Mouse (Mus musculus) urinary bladder, postnatal 4 days (tissue): ENCODE measurements around the gene Hes6.
A peak's percentile ranks its signal among the peaks of the same experiment; 100 is the strongest.

ENCODE experiments used
- DNase-seq, 2 experiments: peaks; one replicate each; pipeline ENCODE4 v3.0.0; 2021 to 2022; ENCODE audit warnings: low spot score in 2 of 2

Gene Hes6

DNA sequence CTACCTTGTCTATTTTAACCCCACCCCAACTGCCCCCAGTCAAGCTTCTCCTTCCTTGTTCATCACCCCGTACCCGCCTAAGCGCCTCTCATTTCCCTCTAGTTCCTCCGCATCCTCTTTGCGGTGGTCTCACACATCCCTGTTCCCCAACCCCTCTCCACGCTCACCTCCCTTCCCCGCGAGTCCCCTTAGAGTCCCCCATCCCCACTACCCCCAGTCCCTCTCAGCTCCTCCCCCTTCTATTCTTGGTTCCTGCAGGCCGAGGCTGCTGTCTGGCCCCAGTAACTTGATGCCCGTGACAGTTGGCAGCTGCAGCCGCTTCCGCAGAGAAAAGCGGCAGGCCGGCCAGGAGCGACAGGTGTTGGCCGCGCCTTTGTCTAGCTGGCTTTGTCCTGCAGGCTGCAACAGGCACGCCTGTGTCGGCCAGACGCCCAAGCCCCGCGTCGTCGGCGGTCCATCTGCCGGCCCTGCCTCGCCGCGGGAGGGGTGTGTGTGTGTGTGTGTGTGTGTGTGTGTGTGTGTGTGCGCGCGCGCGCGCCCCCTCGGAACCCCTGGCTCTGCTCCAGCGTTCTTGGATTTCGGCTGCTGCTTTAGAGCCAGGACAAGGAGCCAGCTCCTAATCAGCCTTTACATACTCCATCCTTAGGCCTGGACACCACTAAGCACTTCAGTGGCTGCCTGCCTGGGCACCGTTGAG lies at the start of gene Hes6:
Hes6 (minus strand) TSS at position 141 of the 697 bp plus-strand sequence.
- DNase-seq: peak; percentile 83 to 84

DNA sequence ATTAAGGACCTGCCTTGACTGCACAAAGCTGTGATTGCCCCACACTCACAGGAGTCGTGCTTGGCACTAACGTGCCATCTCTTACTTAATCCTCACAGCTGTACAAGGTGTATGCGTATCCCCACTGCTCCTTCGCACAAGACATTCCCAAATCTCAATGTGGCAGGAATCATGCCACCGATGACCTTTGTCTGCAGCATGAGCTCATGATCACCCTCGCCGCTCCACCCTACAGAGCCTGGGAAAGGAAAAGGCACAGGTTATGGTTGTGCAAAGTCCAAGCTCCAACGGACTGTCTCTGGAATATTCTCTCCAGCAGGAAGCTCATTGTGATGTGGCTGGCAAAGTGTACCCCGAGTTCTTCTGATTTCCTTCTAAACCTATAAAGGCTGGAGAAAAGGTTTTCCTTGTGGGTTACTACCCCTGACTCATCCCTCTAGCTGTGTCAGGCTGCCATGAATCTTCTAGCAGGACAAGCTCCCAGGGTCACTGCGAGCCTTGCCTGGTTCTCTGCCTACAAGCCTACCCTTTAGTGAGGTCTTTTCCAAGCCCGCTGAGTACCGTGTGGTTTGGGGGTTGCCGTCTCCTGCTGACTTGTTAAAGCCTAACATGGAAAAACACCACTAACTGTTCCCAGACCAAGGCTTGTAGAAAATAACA lies 49.6 kb upstream of the Hes6 start:
- DNase-seq: no peak

DNA sequence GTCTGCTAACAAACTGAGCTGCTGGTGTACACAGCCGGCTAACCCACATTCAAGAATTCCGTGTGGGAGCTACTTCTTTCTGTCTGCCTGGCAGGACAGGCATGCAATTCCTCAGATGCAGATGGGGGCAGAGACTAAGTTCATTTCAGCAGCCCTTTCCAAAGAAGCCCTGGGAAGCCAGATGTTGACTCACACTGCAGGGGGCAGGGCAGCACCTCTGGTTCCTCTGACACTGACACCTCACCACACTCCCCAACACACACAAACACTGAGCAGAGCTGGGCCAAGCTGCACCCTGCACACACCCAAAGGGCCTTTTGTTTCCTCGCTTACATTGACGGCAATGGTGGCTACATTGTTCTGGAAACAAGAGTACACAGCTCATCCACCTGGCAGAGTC lies 46.7 kb upstream of the Hes6 start:
- DNase-seq: no peak

DNA sequence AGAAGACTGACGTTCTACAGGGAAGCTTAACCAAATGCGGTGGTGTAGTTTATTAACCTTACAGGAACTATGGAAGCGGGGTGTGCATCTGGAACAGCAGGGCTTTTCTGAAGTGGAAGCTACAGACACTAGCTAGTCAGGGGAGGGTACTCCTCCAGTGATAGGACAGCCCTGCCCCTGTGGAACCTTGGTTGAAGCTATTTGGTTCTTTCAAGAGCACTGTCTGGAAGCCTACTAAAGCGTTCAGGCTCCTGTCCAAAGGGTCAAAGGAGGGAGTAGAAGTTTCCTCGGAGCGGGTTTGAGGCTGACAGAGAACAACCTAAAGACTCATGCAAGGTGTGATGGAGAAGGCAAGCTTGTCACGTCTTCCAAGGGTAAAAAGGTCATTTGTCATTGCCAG lies 46.2 kb upstream of the Hes6 start:
- DNase-seq: no peak

DNA sequence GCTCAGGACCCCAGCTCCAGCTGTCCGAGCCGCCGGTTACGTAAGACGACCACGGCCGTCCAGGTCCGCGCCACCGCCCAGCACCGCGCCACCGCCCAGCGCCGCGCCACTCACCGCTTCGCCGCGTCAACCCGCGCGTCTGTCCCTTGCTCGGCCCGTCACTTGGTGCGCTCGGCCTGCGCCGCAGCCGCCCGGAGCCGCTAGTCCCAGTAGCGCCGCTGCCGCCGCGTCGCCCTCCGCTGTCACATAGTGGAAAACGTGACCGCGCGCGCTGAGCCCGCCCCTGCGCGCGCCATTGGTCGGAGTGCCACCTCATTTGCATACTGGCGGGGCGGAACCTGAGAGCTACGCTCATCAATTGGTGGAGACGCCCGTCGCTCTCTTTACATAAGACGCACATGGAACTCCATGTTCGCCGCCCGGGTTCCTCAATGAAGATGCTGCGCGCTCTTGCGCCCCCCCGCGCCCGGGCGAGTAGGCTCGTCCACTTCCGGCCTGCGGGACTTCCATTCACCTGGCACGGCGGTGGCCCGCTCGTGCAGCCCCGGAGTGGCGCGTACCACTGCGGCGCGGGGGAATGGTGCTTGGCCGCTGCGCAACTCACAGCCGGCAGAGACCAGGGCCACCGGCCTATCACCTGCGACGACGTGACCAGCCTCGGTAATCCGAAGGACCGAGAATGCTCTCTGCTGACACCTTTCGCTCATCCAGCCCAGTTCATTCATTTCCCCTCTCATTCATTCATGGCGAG lies 45.4 kb upstream of the Hes6 start, which contains the start of gene Per2:
Per2 (minus strand) TSS at position 266 of the 751 bp plus-strand sequence.
- peak; percentile 97 for DNase-seq

DNA sequence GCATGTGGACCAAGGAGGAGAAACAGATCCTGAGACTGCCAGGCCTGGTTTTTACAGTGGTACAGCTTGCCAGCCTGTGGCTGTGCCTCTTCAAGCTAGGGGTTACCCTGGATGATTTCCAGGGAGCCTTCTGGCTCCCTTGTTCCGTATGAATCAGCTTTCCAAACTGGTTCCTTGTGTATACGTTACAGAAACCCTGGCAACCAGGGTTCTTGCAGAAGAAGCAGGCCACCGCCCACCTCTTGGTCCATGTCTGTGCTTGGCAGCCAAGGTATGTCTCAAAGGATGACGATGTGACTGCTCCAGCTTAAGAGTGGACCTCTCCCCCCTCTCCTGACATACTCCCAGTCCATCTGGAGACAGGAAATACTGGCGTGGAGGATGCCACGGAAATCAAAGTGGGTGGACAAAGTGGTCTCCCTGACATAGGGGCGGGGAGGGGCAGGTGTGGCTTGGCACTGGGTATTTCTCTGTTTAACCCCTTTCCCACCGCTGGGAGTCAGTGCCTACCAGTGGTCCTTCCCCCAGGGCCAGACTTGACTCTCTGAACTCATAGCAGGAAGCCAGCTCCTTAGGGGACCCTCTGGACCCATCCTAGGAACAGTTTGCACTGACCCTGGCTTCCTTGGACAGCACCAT lies 44.5 kb upstream of the Hes6 start:
- DNase-seq: peak; percentile 52 to 62

DNA sequence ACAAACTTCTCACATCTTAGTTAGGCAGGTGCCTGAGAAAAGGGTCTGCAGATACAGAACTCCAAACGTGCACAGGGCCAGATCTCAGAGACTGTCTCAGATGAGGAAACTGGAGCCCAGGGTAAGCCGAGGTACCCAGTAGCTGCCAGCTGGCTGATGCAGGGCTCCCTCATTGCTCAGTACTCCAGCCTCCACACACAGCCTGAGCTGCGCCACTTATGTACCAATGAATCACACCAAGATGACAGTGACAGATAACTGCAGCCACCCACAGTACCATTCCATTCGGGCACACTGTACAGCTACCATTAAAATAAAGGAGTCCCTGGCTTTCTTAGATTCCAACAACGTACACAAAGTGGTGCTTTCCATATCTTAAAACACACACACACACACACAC lies 43.9 kb upstream of the Hes6 start:
- no peak for DNase-seq

DNA sequence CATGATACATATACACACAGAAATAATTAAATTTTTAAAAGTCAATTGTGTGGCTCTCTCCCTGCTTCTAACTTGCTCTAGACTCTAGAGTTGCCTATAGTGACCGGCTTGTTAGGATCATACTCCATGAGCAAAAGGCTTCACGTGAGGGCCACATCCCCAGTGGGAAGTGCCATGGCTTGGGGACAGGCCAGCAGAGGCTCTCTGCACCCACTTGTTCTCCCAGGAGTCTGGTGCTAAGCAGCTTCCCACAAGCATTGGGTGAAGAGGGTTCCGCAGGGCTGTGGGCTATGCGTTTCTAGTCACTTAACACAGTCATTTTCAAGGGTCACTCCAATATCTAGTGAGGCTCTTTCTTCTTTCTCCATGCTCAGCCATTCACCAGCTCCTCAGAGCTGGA lies 43.3 kb upstream of the Hes6 start:
- DNase-seq: no peak

DNA sequence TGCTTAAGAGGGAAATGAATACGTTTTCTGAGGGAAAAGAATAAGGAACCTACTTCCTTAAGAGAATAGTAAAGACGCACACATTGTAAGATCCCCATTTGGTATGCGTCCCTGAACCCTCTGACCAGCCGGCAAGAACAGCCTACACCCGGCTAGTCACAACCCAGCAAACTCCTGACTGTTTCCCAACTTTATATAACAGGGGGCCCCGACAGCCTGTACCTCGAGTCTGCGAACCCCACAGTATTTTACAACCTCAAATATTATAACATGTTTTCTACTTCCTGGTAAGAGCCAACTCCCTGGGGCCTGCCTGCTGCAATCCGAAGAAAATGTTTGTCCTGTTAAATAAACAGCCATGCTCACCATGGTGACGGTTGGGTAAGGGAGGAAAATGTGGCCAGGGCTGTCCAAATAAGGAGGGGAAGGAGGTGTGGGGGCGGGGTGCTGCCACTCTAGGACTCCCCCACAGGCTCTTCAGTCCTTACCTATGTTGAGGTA lies 42.5 kb upstream of the Hes6 start:
- peak; percentile 57 to 70 for DNase-seq

DNA sequence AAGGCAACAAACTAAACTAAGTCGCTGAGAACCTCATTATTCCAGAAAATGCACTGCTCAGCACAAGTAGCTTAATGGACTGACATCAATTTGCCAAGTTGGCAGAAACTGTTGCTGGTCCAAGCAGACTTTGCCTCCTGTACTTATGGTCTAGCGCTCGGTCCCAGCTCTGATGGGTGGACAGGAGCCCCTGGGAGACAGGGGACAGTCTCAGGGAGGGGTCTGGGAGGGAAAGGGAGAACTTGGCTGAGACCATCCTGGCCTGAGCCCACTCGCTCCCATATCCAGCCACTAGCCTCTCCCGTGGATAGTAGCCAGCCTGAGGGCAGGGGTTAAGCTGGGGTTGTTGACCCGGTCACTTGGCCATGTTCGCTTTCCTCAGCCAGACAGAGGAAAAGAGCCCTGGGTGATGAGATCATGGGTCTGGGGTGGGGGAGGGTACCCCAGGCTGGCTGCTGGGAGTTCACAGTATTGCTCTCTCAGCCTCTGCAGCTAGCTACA lies 41.9 kb upstream of the Hes6 start:
- peak; percentile 48 to 62 for DNase-seq

DNA sequence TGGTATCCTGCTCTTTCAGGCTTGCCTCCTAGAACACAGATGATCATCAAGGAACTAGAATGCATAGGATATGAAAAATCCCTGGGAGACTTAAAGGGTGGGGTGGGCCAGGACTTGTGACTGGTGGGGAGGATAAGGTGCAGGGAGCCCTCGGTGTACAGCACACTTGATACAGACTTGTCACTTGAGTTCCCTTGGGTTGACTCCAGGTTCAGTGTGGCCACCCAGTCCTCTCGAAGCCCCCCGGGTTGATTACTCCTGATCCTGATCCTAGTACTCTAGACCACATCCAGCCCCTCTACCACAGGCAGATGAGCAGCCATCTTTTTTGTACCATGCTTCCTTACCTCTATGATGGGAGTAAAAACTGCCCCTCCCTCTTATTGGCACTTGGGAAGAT lies 41.1 kb upstream of the Hes6 start:
- no peak for DNase-seq

DNA sequence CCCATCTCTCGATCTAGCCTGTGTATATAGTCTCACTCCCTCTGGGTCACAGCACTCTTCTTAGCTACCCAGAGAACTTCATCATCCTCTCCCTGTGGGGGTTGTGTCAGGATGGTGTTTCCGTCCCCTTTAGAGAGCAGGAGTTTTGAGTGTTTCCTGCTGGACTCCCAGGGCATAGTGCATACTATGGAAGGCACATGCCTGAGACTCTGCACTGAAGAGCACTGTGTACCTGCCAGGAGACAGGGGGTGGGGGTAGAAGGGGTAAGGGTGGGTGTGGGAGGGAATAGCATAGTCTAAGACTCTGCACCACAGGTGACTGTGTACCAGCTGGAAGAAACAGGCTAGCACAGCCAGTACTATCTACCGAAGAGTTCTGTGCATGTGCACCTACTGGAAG lies 40.5 kb upstream of the Hes6 start:
- DNase-seq: no peak

DNA sequence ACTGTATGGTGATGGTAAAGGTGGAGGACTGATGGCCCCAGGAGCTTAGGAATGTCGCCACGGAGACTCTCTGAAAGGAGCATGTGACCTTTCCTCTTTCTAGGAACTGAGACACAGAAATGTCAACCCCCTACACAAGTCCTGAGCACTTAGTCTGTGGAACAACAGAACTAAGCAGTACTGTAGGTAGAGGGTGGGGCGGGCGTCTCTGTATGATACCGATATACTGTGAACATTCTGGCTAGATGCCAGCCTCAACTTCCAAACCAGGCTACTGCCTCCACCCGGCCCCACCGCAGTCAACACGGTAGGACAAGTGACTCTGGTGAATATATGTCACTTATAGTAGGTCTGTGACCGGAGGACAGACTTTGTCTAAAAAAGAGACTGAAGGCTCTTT lies 40.1 kb upstream of the Hes6 start:
- peak in 1 of 2 experiments; percentile 58 for DNase-seq

DNA sequence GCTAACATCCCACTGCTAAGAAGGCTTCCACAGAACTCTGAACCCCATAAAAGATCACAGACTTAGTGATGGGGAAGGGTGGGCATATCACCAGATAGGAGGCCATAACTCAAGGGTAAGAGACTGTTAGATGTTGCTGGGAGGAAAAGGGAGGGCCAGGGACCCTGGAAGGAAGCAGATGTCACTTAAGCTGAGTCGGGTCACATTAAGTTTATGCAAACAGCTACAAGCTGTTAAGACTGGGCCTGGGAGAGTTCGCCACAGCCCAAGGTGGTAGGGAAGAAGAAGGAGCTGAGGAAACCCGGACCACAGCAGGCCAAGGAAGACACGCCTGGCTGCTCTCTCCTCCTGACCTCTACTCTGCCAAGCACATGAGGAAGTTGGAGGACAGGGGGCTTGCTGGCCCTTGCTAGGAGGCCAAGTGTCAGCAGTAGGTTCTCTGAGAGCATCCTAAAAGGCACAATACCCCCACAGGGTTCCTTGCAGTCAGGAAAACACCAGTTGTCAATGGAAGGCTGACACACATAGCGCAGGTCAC lies 37.8 kb upstream of the Hes6 start:
- DNase-seq: no peak

DNA sequence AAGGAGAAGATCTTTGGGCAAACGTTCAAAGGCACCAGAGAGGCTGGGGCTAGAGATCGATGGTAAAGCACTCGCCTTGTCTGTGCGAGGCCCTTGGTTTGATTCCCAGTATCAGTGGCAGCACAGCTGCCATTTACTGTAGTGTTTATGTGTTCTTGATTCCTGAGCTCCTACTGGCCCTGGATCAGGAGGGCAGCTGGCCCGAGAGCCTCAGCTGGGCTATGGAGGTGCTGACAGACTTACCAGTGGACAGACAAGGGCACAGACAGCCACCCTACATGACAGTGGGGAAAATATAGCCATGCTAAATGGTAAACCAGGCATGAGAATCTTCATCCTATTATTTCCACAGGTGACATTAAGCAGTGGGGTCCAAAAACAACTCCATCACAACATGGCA lies 37.0 kb upstream of the Hes6 start:
- no peak for DNase-seq

DNA sequence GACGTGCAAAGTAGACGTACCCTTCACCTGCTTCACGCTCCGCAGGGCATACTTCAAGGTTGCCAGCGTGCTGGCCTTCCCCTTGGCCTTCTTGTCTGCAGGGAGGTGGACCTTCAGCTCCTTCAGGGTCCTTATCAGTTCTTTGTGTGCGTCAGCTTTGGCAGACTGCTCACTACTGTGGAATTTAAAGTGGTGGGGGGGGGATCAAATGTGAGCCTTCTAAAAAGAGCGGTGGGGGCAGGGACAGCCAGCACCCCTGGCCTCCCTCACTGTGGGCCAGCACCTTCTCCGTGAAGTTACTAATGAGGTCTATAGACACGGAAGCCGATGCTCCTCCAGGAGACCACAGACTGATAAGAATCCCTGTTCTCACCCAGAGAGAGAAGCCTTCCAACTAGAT lies 34.9 kb upstream of the Hes6 start:
- DNase-seq: no peak

DNA sequence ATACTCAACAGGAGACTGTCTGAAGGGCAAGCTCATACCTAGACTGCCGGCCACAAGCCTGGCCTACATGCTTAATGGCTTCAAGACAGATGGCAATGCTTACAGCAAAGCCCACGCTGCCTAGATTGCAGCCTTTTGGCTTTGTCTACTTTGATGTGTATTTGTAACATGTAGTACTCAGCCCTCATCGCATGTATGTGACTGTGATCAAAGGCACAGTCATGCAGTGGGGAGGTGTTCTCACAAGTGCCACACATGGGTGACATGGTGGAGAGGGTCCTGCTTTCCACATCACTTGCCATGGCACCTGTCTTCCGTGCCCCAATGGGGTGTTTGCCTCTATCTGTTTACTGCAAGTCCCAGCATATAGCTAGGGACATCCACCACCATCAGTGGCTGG lies 32.7 kb upstream of the Hes6 start:
- no peak for DNase-seq

DNA sequence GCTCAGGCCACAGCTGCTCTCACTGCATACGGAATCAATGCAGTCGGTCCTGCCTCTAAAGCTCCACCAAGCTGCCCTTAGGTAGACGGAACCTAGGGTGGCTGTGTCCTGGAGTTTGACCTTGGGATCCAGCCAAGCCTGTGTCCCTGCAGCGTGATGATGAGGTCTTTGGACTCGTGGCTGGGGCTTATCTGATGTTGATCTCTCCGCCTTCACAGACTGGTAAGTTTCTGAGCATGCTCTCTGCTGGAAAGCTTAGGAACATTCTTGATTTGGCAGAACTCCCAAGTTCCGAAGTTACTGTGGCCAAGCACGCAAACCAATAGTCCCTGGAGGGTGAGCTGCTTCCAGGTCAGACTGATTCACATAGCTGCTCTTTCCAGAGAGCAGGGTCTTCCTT lies 32.2 kb upstream of the Hes6 start:
- peak in 1 of 2 experiments; percentile 58 for DNase-seq

DNA sequence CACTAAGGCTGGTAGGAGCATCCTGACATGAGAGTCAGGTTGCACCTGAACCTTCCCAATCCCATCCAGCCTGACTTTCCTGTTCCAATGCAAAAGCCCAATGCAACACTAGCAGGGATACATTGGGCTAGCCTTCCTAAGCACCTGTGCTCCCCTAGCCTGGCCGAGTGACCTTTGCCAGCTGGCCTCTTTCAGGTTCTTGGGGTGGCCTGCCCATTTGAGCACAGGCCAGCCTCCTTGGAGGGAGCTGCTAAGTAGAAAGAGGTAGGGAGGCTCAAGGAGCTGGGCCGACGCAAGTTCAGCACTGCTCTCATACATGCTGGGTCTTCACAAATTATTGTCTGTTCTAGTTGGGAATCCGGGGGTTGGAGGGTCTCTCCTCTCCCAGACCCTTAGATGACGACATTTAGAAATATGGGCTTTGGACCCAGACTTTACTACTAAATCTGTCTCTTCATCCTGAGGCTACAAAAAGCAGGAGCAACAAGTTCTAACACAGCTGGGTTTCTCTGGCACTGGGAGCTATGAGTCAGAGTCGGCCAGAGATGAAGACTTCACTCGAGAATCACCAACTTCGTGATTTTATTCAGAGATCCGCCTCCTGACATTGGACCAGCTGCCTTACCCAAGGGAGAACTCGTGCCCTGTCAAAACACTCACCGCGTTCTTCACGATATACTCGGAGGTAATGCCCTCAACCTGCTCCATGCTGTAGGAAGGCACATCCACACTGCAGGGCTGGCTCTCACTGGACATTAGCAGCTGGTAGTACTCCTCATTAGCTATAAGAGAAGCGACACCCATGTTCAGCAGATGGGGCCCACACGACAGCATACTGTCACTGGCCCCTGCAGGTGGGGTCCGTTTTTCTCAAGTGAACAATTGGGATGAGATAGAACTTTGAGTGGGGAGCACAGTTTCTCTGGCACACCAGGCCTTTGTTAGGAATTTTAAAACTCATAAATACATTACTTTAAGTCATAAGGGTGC lies 31.3 kb upstream of the Hes6 start:
- DNase-seq: no peak

DNA sequence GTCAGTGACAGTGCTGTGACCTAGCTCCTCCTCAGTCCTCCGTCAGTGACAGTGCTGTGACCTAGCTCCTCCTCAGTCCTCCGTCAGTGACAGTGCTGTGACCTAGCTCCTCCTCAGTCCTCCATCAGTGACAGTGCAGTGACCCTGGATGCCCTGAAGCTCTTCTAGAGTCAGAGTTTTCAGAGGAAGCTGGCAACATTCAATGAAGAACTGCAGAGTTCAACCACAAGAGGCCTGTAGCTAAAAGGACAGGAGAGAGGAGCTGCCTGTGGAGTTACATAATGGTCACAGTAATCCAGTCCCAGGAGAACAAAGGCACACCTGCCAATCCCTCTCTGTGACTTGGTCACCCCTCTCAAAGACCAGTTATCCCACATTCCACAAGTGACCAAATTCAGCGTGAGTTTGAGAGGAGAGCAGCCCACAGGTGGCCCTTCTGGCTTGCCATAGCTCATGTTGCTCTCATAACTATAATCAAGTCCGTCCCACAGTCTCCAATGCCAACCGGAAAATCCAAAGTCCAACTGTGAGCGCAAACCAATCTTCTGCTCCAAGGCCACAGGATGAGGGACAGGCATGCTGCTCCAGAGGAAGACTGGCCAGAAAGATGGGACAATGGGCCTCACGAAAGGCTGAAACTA lies 28.6 kb upstream of the Hes6 start:
- no peak for DNase-seq
